Mouse (Mus musculus) ES-E14 (cell line): ENCODE data around the gene Cetn4.

Experiments
- HCFC1 ChIP-seq: IDR thresholded peaks from 2 replicates; pipeline ENCODE4 v1.6.1; 2012; ENCODE audit warnings: low read length, inconsistent platforms, borderline replicate concordance; ENCODE audit not compliant: insufficient read depth
- MAFK ChIP-seq: IDR thresholded peaks from 2 replicates; pipeline ENCODE4 v1.6.1; 2014; ENCODE audit warnings: mild to moderate bottlenecking, low read depth, low read length, inconsistent platforms; ENCODE audit not compliant: insufficient read depth
- ZC3H11A ChIP-seq: IDR thresholded peaks from 2 replicates; pipeline ENCODE4 v1.6.1; 2012; ENCODE audit warnings: low read depth, mild to moderate bottlenecking, inconsistent platforms, low read length, borderline replicate concordance

DNA sequence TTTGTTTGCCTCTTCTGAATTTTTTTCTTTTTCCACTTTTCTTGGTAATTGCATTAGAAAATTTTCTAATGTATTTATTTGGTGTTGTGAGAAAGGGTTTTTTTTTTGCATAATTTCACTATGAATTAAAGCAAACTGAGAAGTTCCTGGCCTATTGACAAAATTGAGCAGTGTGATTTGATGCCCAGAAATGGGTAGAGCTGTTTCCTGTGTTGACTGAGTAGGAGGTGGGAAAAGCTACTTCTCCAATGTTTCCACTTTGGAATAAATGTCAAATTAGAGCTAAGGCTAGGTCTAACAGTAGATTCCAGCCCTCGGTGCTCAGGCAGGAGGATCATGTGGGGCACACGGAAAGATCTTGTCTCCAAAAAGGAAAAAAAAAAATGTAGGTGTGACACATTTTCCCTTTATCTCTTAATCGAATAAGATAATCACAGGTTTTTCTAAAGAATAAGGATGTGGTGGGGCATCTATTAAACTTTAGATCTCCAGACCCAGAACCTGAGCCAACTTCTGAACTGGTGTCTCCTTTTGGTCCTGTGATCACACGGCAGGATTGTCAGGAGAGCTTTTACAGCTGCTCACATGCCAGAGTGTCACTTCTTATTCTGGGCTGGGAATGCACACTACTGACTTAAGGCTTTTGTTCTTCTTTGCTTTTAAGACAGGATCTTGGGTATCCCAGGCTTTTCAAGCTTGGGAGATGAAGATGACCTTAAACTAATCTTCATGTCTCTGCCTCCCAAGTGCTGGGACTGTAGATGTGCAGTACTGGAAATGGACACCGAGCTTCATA is 13.0 kb upstream of the Cetn4 start:
- no peak for TF ChIP-seq HCFC1
- TF ChIP-seq MAFK, result no peak
- no peak for TF ChIP-seq ZC3H11A
